Mouse (Mus musculus): Measurements from ENCODE around the gene Ccno.

DNA sequence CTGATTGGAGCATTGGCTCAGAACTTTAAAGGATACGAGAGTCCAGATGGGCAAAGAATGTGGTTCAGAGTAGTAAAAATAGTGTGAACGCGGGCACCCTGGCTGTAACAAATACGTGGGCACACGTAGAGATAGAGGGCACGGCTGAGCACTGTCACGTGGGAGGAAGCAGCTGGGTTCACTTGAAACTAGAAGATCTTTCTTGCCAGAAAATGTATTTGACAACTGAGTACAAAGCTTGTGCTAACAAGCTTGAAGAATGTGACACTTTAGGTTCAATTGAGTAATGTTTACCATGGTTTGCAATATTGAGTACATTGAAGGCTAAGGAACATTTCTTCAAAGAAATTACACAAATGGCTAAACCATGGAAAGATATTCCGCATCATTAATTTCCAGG is 49.5 kb upstream of the Ccno start:
- TF ChIP-seq POLR2A (IDR thresholded peaks at IDR 0.05; ENCODE audit: extremely low read depth, insufficient read depth, low read length) (no peak), CTCF (IDR thresholded peaks at IDR 0.05; ENCODE audit: low read depth, low read length) (no peak)
